Mouse (Mus musculus) mouse trophoblast stem cell (cell line): Measurements from ENCODE around the gene Rarres1.

Experiments used
- in situ Hi-C, 2 experiments: fragments of 300-500 bp; cut with MseI, MboI; formaldehyde crosslinking; loops; 2 replicates in 1 of 2; 3 replicates in 1 of 2; pipeline ENCODE4 v1.15.1; 2025

The Rarres1 gene

GRCm38 (mm10) chr3:67515274-67515801 lies at the start of gene Rarres1:
Gene Rarres1 (minus strand): TSS chr3:67515523.
- in situ Hi-C loops: no loop called here

- in situ Hi-C loops: loop anchor here (5.0 to 25.0 kb wide), 3 partner anchors 53 to 210 kb away; partner anchors contain the start of gene Mlf1 (in 1 of the 2)
These were observed 49.5 kb upstream of the Rarres1 start for GRCm38 (mm10) chr3:67564731-67565357.

- in situ Hi-C loops: loop anchor here in 1 of 2 experiments (25.0 kb wide), 1 partner anchor 196 kb away; the partner anchor contains the start of gene Mlf1
These were observed 42.5 kb upstream of the Rarres1 start for GRCm38 (mm10) chr3:67557718-67558354.

- in situ Hi-C loops: loop anchor here in 1 of 2 experiments (25.0 kb wide), 1 partner anchor 195 kb away; the partner anchor contains the start of gene Mlf1
These were observed 41.9 kb upstream of the Rarres1 start for GRCm38 (mm10) chr3:67557200-67557651.

- in situ Hi-C loops: loop anchor here in 1 of 2 experiments (25.0 kb wide), 1 partner anchor 193 kb away; the partner anchor contains the start of gene Mlf1
These were observed 39.9 kb upstream of the Rarres1 start for GRCm38 (mm10) chr3:67555211-67555610.

GRCm38 (mm10) chr3:67553927-67554448 lies 38.7 kb upstream of the Rarres1 start:
- in situ Hi-C loops: loop anchor here in 1 of 2 experiments (25.0 kb wide), 1 partner anchor 192 kb away; the partner anchor contains the start of gene Mlf1

- in situ Hi-C loops: loop anchor here in 1 of 2 experiments (25.0 kb wide), 1 partner anchor 191 kb away; the partner anchor contains the start of gene Mlf1
These were observed 38.0 kb upstream of the Rarres1 start for GRCm38 (mm10) chr3:67553281-67553680.

GRCm38 (mm10) chr3:67551193-67551592 lies 35.9 kb upstream of the Rarres1 start:
- in situ Hi-C loops: loop anchor here in 1 of 2 experiments (25.0 kb wide), 1 partner anchor 189 kb away; the partner anchor contains the start of gene Mlf1

GRCm38 (mm10) chr3:67543630-67544029 lies 28.3 kb upstream of the Rarres1 start:
- in situ Hi-C loops: no loop called here

- in situ Hi-C loops: no loop called here
These were observed 9.4 kb upstream of the Rarres1 start for GRCm38 (mm10) chr3:67524768-67525167.

GRCm38 (mm10) chr3:67522709-67523108 lies 7.4 kb upstream of the Rarres1 start:
- in situ Hi-C loops: no loop called here

- in situ Hi-C loops: no loop called here
These were observed 5.3 kb upstream of the Rarres1 start for GRCm38 (mm10) chr3:67520568-67521143.

- in situ Hi-C loops: loop anchor here (5.0 kb wide), 1 partner anchor 52 kb away; no protein-coding TSS in a partner anchor
These were observed 486 bp downstream of the Rarres1 start for GRCm38 (mm10) chr3:67514801-67515273.

GRCm38 (mm10) chr3:67512807-67513206 lies 2.5 kb downstream of the Rarres1 start:
- in situ Hi-C loops: loop anchor here (5.0 kb wide), 1 partner anchor 54 kb away; no protein-coding TSS in a partner anchor

GRCm38 (mm10) chr3:67508216-67508892 lies 7.0 kb downstream of the Rarres1 start:
- in situ Hi-C loops: no loop called here

- in situ Hi-C loops: no loop called here
These were observed 10.0 kb downstream of the Rarres1 start for GRCm38 (mm10) chr3:67505286-67505685.

GRCm38 (mm10) chr3:67503878-67504277 lies 11.4 kb downstream of the Rarres1 start:
- in situ Hi-C loops: no loop called here

GRCm38 (mm10) chr3:67499406-67499791 lies 15.9 kb downstream of the Rarres1 start:
- in situ Hi-C loops: no loop called here

GRCm38 (mm10) chr3:67498773-67499405 lies 16.4 kb downstream of the Rarres1 start:
- in situ Hi-C loops: no loop called here

GRCm38 (mm10) chr3:67497998-67498397 lies 17.3 kb downstream of the Rarres1 start:
- in situ Hi-C loops: no loop called here
